Mouse (Mus musculus) c-Kit-positive CD71-positive TER-119-negative erythroid progenitor cells, embryonic 14.5 days (primary cell): ENCODE measurements around the gene Fmnl2.

Experiments used
- DNase-seq: peaks from one replicate; pipeline ENCODE4 v3.0.0-alpha.2; 2013; ENCODE audit warnings: low read depth

Gene Fmnl2

DNA sequence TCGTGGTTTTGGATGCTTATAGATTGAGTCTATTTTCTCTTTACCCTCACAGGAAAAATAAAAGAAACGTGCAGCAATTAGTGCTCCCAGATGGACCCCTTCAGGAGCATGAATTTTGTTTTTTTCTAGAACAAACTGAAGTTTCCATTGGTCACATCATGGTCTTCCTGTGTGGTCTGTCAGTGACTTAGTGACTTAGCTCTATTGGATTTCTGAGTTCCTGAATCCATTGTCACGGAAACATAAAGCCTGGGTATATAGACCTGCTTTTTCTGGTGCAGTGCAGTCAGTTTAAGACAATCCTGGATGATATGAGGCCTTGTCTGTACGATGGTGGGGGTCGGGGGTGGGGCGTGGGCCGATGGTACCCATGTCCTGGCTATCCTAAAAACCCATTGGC, 7.0 kb downstream of the Fmnl2 start:
- DNase-seq: no peak

DNA sequence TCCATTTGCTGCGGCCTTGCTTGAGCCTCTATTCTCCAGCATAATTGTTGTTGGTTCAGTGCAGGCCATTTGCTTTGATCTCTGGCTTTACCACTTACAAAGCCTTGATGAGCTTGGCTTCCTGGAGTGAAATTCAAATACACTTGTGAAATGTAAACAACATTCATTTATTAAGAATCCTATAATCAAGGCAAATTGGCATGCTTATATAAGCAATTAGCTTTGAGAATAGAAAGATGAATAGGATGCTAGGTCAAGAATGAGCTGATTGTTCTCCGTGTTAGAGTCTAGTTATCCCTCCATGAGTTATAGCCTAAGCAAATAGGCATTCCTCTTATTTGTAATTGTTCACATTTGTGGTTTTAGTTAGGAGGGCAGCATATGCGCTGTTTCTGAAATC, 8.5 kb downstream of the Fmnl2 start:
- DNase-seq: no peak

DNA sequence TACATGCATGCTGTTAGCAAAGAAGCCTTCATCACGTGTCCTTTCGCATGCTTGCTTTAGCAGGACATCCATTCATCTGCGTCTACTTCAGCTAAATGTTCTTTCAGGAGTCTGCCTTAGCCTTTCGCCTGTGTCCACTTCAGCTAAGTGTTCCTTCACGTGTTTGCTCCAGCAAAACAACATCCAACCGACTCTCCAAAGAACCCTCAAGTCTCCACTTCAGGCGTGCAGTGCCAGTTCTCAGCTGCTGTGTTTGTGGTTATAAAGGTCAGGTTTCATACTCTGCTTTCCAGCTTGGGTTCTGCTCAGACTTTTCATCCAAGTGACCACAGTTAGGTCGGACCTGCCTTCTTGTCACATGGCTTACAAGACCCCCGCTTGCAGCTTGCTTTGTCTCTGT, 10.1 kb downstream of the Fmnl2 start:
- DNase-seq: no peak

DNA sequence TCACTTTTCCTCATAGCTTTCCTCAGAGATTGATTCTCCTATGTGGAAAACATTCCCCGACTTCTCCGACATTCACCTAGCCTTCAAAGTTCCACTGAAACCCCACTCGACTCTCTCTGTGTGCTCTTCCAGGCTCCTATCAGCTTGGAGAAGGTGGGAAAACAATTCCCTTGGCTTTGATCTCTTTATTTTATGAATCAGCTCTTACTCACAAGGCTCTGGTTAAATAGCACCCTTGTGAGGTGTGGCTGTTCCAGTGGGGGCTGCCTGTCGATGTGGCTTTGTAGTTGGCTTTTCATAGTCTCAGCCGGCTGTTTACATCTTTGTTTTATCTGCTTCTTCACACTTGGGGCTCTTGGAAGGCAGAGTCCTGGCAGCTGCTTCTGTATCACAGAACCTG, 10.5 kb downstream of the Fmnl2 start:
- no peak for DNase-seq

DNA sequence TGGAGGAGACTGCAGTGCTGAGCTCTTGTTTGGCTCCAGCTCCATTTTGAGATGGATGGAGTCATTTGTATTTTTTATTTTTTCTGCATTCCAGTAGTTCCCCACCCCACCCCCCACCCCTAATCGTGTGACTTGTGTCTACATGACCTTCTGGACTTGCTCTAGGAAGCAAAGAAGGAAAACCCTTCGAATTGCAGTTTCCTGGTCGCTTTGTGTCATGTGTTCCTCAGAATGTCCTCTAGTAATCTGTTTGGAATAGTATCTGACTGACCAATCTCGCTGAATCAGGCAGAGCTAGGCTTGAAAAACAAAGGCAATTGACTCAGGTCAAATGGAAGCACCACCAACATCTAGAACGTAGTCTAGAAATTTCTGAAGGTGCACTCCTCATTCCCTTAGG, 15.0 kb downstream of the Fmnl2 start:
- DNase-seq: no peak

DNA sequence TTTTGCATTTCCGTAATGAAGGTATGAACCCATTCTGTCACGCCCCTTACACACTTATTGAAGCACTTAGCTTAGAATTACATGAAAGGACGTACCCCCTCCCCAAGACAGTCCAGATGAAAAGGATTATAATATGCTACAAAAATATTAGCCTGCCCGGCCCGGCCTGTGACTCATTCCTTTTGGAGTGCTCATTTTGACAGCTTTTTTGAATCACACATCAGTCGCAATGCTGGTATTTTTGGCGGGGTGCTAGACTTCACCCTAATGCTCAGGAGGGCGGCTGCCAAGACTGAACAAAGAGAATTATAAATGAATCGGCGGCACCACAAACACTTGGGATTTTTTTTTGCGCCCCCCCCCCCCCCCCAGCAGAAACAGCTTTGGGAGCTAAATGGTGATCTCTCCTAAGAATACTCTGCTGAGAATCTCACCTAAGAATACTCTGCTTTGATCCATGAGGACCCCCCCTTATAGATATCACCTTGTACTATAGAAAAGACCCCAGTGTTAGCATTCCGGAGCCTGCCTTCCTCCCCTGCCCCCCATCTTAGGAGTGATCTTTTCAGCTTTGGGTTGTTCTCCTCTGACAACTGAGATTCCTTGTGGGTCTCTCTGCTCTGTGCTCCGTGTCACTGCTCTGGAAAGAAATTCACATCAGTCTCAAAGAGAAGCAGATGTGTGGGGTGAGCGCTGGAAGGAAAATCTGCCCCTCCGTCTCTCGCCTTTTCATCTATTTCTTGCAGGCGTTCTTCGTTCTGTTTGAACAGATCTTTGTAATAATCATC, 15.8 kb downstream of the Fmnl2 start:
- DNase-seq: no peak

DNA sequence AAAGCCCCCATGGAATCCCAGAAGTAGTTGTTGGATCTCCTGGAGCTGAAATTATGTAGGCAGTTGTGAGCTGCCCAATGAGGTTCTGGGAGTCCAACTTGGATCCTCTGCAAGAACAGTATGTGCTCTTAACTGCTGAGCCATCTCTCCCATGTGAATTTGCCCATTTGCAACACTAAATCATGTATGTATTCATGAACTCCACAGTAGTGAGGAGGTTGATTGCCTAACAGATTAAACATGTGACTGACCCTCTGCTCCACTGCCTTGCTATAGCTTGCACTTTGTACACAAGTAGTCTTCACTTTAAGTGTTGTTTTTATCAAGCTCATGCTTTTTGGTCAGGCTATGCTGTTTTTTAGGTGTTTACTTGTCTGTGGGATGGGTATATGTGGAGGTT, 17.1 kb downstream of the Fmnl2 start:
- DNase-seq: no peak

DNA sequence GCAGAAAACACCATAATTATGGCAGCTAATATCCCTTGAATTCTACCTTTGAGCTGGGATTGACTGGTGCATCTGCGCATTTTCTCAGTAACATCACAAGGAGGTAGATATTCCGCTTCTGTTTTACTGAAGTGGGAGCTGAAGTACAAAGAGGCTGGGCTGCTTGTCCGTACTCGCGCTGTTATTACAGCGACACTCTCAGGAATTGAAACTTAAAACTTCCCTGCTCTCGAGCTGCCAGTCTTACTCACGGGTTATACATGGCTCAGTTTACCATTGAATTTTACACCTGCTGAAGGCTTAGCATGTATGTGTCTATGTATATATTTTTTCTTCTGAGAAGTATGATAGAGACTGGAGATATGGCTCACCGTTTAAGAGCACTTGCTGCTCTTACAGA, 18.1 kb downstream of the Fmnl2 start:
- no peak for DNase-seq

DNA sequence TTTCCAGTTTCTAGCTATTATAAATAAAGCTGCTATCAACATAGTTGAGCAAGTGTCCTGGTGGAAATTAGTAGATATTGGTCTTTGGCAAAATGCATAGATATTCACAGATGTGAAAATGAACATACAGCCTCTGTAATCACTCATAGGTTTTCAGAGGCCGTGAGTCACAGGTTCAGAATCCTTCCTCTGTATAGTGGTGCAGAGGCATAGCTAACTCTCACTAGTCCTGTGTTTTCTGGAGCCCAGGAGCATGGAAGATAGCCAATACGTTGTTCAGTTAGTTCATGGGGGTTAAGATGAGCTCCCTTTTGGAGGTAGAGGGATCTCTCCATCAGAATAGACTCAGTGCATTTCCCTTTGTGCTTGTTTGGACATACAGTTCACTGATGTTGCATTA, 25.7 kb downstream of the Fmnl2 start:
- no peak for DNase-seq

DNA sequence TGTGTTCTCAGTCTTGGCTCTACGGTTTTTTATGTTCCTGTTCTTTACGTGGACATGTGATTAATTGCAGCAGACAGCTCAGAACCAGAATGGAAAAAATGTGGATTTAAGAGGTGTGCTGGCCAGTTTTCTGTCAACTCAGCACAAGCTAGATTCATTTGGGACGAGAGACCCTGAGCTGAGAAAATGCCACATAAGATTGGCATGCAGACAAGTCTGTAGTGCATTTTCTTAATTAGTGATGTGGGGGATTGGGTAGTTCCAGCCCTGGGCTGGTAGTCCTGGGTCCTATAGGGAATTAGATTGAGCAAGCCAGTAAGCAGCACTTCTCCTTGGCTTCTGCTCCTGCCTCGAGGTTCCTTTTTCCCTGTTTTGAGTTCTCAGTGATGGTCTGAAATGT, 26.4 kb downstream of the Fmnl2 start:
- no peak for DNase-seq

DNA sequence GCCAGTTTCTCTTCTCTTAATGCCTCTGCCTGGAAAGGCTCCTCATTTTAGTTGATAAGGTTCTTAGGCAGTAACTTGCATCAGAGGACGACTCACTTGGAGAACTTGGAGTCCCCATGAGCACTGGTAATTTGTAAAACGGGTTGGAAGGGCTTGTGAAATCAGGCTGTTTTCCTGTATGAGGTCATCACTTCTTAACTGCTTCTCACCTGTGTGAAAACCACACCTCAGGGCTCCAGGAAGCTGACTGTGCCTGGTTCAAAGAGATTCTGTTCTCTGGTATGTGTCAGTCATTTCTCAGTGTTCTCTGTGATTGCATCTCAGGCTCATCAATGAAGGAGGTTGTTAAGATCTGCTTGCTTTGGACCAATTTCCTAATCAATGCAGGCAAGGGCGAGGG, 27.4 kb downstream of the Fmnl2 start:
- no peak for DNase-seq

DNA sequence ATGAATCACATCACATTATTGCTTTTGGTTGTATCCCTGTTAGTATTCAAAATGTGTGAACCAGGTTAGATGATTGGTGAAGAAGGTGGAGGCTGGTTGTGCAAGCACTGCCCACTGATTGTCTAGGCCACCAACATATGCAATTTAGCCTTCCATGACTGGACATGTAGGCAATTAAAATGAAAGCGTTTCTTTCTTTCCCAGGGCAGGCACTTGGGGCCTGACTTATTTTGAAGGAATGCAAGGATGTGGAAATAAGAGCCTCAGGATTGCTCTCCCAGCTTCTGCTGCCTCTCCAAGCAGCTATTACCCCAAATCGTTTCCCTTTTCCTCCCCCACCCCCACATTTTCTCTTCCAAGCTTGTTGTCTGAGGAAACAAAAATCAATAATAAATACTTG, 29.6 kb downstream of the Fmnl2 start:
- DNase-seq: no peak

DNA sequence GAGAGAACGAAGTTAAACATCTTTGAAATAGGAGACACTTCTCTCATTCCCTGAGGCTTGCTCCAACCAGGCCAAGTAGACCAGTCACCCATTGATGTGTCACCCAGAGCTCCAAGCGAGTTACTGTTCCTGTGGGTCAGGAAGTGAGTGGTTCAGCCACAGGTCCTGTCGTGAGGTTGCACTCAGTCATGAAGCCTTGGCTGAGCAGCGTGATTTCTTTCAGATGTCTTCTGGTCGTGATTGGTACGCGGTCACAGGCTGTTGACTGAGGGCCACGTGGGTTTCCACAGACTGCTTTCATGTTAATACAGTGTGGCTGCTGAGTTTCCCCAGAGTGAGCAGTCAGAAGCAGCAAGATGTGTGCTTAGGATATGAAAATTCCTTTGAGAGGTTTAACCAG, 33.5 kb downstream of the Fmnl2 start:
- DNase-seq: no peak

DNA sequence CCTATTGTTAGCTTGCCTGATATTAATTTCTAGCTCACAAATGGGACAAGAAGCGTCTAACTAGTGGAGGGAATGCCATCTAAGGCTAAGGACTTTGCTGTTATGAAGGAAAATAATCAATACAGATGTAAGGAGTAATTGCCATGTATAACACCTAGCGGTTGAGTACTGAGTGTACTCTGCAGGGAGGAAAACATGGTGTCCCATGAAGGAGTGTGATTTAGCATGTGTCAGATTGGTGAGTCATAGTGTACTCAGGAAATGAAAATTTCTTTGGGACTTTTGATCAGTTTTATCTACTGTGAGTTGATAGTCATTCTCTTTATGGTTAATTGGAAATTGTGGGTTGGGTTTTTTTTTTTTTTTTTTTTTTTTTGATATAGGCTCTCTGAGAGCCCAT, 34.1 kb downstream of the Fmnl2 start:
- no peak for DNase-seq

DNA sequence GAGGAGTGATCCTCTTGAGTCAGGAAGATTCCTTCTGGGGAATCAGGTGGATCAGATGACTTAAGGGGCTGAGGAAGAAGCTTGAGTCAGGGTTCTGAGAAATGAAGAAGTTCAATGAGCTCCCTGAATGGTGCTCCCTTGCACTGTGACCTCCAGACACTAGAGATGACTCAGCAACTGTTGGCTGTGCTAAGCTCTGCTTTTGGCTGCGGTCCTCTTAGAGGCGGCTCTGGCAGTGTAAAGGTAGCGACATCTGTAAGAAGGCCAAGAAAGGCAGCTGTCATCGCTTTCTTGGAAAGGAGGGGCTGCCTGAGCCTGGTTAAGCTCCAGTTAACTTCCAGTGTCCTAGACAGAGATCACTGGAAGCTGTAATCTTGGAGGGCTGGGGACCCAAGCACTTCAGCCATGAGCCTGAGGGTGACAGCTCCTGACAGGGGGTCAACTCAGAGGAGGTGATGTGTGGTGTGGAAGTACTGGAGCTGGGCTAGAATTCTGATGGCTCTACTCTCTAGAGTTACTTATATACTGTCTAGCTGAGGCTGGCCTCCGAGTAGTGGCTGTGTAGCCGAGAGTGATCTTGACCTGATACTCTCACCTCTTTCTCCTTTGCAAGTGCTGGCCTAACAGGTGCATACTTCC, 37.4 kb downstream of the Fmnl2 start:
- no peak for DNase-seq

DNA sequence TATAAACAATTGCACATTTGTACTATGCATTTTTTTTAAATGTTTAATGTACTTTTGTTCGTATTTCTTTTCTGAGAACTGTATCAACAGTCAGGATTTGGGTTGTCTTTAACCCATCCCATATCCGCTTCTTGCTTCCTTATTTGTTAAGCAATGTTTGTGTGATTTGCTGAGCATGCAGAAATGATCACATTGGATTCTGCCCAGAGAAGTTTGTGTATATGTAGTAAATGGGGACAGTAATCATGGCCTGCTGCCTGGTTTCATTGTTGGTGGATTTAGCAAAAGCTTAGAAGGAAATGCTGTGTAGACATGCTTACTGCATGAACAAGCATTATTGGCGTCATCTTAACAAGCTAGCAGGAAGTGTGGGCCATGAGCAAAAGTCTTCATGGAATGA, 39.3 kb downstream of the Fmnl2 start:
- DNase-seq: no peak

DNA sequence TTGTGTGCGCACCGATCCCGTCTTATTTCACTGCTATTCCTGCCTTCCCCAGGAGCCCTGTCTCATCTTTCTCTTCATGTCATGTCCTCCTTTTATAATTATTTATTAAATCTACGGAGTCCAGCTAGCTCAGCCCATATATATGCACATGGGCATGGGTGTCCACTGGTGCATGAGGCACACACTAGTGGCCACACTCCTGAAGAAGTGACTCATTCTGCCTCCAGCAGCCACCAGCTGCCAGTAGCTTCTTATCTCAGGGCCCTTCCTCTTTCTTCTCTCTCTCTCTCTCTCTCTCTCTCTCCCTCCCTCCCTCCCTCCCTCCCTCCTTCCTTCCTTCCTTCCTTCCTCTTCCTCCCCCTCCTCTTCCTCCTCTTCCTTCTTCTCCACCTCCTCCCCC, 43.1 kb downstream of the Fmnl2 start:
- no peak for DNase-seq

DNA sequence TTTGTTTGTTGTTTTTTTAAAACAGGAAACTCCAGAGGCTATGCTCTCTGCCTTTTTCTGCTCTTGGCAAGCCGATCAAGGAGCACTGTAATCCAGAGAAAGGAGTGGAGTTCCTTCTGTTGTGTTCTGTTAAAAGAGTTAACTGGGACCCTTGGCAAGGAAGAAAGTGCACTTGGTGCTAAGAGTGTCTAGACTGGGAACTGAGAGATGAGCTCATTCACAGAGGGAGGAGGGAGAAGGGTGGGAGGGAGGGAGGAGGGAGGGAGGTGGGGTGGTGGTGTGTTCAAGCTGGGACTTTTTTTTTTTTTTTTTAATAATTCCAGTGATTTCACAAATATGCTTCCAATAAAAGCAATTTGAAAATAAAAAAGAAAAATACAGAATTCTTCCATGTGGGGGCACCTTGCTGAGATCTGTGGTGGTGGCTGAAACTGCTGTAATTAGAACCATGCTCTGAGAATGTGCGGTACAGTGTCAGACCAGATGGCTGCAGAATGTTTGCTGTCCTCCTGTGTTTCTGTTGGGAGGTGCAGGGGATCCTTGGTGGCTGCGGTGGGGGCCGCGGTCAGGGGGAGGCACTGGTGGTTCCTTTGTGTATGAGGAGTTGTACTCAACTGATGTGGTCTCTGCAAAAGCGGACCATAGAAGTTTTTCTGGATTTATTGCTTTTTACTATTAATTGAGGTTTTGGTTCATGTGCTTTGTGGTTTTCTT, 43.8 kb downstream of the Fmnl2 start:
- DNase-seq: no peak

DNA sequence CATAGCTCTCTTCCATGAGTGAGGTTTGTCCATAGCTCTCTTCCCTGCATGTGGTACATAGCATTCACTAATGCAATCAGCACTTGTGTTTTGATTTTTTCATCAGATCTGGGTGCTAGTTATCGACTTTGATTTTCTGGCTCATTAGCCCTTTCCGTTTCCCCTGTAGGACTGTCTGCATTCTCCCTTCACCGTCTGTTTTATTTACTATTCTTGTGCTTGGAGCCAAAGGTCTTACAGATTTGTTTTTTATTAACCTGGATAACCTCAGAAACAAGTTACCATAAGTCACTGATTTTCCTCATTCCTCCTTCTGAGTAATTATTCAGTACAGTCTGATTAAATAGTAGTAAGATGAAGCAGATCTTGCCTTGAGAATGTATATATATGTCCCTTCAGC, 44.8 kb downstream of the Fmnl2 start:
- DNase-seq: no peak

DNA sequence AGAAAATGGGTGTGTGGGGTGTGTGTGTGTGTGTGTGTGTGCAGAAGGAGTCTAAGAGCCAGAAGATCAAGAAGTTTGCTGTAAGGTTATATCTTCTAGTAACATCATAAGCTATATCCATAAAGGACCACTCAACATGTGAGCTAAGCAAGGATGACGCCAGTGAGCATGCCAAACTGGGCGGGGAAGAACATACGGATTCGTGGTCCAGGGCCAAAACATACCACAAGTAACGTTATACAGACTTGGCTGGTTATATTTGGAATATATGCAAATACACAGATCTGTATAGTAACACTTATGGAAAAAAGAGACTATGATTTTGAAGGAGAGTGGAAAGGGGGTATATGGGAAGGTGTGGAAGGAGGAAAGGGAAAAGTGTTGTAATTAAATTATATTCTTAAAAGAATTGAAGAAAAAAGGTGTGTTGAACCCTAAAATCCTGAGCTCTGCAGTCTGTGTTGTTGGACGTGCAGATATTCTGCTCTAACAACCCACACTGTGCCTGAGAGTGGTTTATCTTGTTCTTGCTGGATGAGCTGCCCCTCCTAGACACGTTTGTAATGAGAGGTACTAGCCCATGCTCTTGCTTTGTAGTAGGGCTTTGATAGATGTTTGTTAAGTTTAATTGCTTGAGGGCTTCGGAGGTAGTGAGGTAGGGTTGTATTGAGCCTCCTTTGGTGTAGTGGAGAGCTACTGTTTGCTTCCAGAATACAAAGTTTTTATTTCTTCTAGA, 45.7 kb downstream of the Fmnl2 start:
- no peak for DNase-seq

DNA sequence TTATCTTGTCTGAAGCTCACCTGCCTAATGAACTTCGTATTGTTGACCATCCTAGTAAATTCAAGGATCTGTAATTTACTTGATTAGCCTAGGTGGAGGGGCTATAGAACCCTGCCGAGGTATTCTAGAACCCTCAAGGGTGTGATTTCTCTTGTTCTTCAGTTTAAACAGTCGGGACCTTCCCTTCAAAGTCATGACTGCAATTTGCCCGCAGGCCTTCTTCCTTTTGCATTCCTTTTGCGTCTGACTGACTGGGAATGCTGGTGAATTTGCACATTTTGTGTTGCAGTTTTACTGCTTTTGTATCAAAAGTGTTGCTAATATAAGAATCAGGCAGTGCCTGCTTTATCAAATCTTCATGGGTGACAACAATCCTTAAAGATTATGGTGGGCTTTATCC, 46.9 kb downstream of the Fmnl2 start:
- no peak for DNase-seq

DNA sequence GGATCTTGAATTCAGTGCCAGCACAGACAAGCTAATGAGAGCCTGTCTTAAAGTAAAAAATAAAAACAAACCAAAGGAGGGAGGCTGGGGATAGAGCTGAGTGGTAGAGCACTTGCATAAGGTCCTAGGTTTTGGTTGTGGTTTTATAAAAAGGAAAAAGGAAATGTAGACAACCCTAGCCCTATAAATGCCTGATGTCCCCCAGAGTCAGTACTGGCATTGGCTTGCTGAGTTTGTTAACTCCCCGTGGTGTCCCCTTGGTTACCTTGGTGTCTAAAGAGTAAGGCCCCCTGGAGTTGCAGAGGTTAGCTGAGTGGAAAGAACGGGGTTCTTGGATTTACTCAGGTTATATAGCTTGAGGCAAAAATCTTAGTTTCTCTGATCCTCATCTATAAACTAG, 55.7 kb downstream of the Fmnl2 start:
- DNase-seq: no peak

DNA sequence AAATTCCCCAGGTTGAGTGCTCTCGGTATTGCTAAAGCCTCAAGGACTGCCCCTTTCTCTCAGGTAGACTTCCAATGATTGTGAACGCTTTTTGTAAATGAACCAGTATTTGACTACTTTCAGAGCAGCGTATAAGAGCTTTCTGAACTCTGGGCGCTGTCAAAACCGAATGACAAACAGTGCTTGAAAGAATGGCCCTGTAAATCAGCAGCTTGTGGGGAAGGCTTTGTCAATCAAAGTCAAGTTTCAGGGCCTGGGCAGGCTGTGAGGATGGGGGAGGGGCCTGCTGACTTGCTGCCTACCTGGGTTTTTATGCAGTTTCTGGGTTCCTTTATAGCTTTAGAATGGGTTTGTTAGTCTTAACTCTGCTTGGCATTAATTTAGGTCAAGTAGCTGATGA, 56.1 kb downstream of the Fmnl2 start:
- DNase-seq: no peak
